Mouse (Mus musculus) stomach, embryonic 16.5 days (tissue): ENCODE data around the gene H2-T23. TPM values are rescaled to one million over a fixed set of nuclear protein-coding genes. Genes with fewer than 3 reads are reported as not detected.
"Not testable (repeated sequence)": the region's sequence is repeated elsewhere in the genome, so short reads cannot be mapped to it uniquely, and the experiment has no call there.

Source experiments
- ATAC-seq: fragments of 200-750 bp; cut with Nextera tagmentation; 2 replicates; pipeline ENCODE4 v1.8.0; 2017; ENCODE audit warnings: moderate number of reproducible peaks, moderate TSS enrichment; ENCODE audit not compliant: insufficient read depth, low FRiP score
- H3K27ac ChIP-seq: fragments of 300-500 bp; sonication (generic); 2 replicates; pipeline ENCODE4 v1.5.1; 2014; ENCODE audit warnings: low read length
- H3K27me3 ChIP-seq: fragments of 300-500 bp; sonication (generic); 2 replicates; pipeline ENCODE4 v1.6.1; 2014; ENCODE audit warnings: low read length, control low read depth, mixed read lengths; ENCODE audit not compliant: control insufficient read depth, insufficient read depth
- H3K36me3 ChIP-seq: fragments of 300-500 bp; sonication (generic); 2 replicates; pipeline ENCODE4 v1.6.1; 2014; ENCODE audit warnings: low read length; ENCODE audit not compliant: control insufficient read depth, insufficient read depth
- H3K4me1 ChIP-seq: fragments of 300-500 bp; sonication (generic); 2 replicates; pipeline ENCODE4 v1.6.1; 2014; ENCODE audit warnings: low read length, control low read depth, mixed read lengths; ENCODE audit not compliant: control insufficient read depth, insufficient read depth
- H3K4me2 ChIP-seq: fragments of 300-500 bp; sonication (generic); 2 replicates; pipeline ENCODE4 v1.6.1; 2014; ENCODE audit warnings: low read depth, low read length, mixed read lengths
- H3K4me3 ChIP-seq: fragments of 300-500 bp; sonication (generic); replicated peaks from 2 replicates; pipeline ENCODE4 v1.5.1; 2014; ENCODE audit warnings: mild to moderate bottlenecking, low read length
- H3K9ac ChIP-seq: fragments of 300-500 bp; sonication (generic); 2 replicates; pipeline ENCODE4 v1.6.1; 2014; ENCODE audit warnings: low read length
- H3K9me3 ChIP-seq: fragments of 300-500 bp; sonication (generic); replicated peaks from 2 replicates; pipeline ENCODE4 v1.6.1; 2016; ENCODE audit warnings: low read length, control low read depth; ENCODE audit not compliant: control insufficient read depth
- WGBS: fragments of 180-500 bp; shearing (Covaris S2); extraction: QIAGEN DNeasy Blood & Tissue Kit; methylation state at CpG from one replicate; pipeline ENCODE4 v1.1.7; 2014; 5-methylcytosine and 5-hydroxymethylcytosine counted together
- polyA plus RNA-seq: library from polyadenylated mRNA; unstranded; fragments of >200 nt; fragmentation: Nextera tagmentation; extraction: Ambion mirVana; gene quantifications from 2 replicates; pipeline ENCODE4 v1.2.1, GENCODE M21; 2015

Gene H2-T23
- polyA plus RNA-seq, 1 experiment from 2014 or later = 16.9 TPM

DNA sequence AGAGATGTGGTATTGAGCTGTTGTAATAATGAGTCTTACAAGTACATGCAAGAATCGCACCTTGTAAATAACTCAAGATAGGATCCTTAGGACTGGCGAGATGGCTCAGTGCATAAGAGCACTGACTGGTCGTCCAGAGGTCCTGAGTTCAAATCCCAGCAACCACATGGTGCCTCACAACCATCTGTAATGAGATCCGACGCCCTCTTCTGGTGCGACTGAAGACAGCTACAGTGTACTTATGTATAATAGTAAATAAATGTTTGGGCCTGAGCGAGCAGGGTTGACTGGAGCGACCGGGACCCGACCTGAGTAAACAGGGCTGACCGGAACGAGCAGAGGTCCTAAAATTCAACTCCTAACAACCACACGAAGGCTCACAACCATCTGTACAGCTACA is 3.5 kb upstream of the H2-T23 start:
- not testable (repeated sequence) for H3K36me3 ChIP-seq, H3K27me3 ChIP-seq, H3K4me2 ChIP-seq, H3K4me1 ChIP-seq, ATAC-seq, H3K27ac ChIP-seq, H3K9ac ChIP-seq, H3K9me3 ChIP-seq, H3K4me3 ChIP-seq
- WGBS = 79% methylated on average over 13 of the region's 13 CpGs

DNA sequence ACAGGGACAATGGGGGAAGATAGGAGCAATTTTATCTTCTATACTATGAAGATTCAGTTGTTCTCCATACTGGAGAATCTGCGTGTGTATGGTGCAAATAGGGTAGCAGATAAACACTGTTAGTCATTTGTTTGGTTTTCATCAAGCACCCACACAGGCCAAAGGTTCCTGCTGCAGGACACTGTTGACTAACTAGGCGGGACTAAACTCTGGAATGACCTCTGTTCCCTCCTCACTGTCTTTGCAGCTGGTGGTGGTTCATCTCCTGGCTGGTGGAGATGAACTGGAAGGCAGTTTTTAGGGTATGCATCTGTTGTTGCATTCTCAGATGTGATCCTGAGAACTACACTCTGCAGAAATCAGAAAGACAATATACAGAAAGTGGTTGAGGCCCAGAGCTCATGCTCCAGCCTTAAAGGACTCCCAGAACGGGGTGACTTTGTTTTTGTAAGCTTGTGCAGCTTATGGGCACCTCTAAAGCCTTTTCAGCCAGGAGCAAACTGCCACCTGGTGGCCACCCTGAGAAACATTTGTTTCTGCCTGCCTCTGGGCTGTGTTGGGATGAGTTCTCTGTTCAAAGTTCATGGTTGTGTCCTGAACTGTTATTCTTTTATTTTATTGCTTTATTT is 2.5 kb upstream of the H2-T23 start:
- H3K27ac ChIP-seq, H3K4me1 ChIP-seq, H3K9ac ChIP-seq, H3K36me3 ChIP-seq, H3K27me3 ChIP-seq, H3K4me3 ChIP-seq, H3K4me2 ChIP-seq, H3K9me3 ChIP-seq, ATAC-seq: not testable (repeated sequence)
- WGBS = 29% methylated on average over 3 of the region's 3 CpGs

DNA sequence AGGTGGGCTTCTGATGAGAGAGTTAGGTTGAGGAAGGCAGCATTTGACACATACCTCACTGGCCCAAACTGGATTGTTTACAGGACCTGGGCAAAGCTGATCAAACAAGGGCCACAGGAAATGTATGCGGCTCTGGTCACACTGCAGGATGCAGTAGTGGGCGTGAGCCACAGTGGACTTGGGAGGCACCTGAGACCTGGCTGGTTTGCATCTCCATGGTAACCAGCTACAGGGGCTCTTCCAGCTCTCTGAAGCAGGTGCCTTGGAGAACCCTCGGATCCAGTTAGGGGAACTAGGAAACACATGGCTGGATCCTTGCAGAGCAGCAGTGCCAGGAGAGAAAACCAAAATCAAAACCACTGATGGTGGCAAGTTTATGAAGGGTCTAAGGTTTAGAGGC is 1.9 kb upstream of the H2-T23 start:
- H3K27me3 ChIP-seq, H3K9ac ChIP-seq, H3K27ac ChIP-seq, H3K4me3 ChIP-seq, H3K36me3 ChIP-seq, ATAC-seq, H3K4me2 ChIP-seq, H3K9me3 ChIP-seq, H3K4me1 ChIP-seq: not testable (repeated sequence)
- WGBS = 45% methylated on average over 3 of the region's 3 CpGs

DNA sequence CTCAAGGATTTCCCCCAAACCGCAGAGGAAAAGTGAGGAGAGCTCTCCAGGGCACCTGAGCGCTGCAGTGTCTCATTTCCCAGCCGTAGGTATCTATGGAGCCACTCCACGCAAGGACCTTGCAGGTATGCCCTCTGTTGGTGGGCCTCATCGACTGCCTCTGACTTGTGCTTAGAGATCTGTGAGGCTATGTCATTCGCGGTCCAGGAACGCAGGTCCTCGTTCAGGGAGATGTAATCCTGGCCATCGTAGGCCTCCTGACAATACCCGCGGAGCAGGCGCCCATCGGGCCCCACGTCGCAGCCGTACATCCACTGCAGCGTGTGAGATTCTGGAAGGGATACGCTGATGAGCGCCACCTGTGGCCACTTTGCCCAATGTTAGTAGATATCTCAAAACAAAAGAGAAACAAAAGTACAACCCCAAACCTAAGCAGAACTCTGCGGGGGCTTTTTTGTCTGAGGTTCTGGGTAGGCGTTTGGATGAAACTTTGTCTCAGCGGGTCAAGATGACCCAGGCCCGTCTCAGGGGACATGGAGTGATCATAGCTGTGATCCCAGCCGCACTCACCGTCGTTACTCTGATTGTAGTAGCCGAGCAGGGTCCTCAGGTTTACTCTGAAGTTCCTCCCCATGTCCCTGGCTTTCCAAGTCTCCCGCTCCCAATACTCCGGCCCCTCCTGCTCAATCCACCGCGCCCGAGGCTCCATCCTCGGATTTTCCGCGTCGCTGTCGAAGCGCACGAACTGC is 898 bp downstream of the H2-T23 start:
- not testable (repeated sequence) for H3K27ac ChIP-seq, H3K9me3 ChIP-seq, H3K27me3 ChIP-seq, H3K4me1 ChIP-seq, H3K36me3 ChIP-seq
- 3% methylated on average over 39 of the region's 40 CpGs for WGBS
- H3K4me2 ChIP-seq = peak overlapping the region; percentile 85
- ATAC-seq = peak; percentile 55; the same call in 1 of the 2 replicates
- peak overlapping the region; percentile 63 for H3K9ac ChIP-seq
- H3K4me3 ChIP-seq = peak overlapping the region; percentile 56

DNA sequence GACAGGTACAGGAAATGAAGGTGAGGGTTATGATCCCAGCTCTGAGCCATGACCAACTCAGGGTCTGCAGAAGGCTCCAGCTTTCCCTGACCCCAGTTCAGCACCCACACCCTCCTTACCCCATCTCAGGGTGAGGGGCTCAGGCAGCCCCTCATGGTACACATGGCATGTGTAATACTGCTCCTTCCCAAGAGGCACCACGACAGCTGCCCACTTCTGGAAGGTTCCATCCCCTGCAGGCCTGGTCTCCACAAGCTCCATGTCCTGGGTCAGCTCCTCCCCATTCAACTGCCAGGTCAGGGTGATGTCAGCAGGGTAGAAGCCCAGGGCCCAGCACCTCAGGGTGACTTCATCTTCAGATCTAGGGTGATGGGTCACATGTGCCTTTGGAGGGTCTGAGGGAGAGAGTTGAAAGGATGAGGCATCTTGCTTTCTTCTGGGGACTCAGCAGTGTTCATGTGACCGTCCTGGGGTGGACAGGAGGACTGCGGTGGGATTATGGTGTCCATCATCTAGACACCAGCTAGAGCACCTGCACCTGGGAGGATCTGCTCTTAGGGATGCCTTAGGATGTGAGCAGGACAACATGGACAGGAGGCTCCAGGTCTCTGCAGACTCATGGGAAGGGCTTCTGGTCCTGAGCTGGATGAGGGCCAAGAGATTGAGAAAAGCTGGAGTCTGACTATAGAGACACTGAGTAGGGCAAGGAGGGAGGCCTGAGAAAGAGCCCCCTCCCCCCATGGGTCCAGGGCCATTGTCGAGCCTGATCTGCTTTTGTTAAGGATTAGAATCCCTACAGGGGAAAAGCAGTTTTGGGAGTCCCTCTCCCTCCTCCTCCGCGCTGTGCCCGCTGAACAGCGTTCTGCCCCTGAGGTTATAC is 1.7 kb downstream of the H2-T23 start:
- 60% methylated on average over 8 of the region's 8 CpGs for WGBS
- not testable (repeated sequence) for ATAC-seq, H3K4me1 ChIP-seq, H3K27me3 ChIP-seq, H3K27ac ChIP-seq, H3K36me3 ChIP-seq, H3K9me3 ChIP-seq
- peak overlapping the region; percentile 56; the same call in 1 of the 2 replicates for H3K4me3 ChIP-seq
- peak overlapping the region; percentile 85 for H3K4me2 ChIP-seq
- peak overlapping the region; percentile 63; the same call in 1 of the 2 replicates for H3K9ac ChIP-seq

DNA sequence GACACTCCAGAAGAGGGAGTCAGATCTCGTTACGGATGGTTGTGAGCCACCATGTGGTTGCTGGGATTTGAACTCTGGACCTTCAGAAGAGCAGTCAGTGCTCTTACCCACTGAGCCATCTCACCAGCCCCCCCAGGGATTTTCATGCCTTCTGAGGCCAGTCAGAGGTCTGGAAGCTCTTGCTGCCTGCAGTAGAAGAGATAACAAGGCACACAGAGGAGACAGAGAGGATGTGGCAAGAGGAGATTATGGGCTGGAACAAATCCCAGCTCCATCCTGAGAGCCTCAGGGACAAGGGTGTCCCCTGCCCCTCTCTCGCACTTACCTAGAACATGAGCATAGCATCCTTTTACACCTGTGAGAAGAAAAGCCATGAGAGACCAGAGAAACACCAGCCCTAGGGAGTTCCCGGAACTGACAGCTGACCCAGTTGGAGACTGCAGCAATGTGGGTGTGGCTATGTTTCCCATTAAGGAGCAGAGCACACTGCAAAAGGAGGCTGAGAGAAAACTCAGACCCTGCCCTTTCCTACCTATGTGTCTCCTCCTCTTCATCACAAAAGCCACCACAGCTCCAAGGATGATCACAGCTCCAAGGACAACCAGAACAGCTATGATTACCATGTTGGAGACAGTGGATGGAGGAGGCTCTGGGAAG is 2.5 kb downstream of the H2-T23 start:
- H3K4me1 ChIP-seq, H3K9ac ChIP-seq, H3K9me3 ChIP-seq, H3K27me3 ChIP-seq, H3K27ac ChIP-seq, ATAC-seq, H3K36me3 ChIP-seq, H3K4me2 ChIP-seq, H3K4me3 ChIP-seq: not testable (repeated sequence)
- 75% methylated on average over 2 of the region's 4 CpGs for WGBS

DNA sequence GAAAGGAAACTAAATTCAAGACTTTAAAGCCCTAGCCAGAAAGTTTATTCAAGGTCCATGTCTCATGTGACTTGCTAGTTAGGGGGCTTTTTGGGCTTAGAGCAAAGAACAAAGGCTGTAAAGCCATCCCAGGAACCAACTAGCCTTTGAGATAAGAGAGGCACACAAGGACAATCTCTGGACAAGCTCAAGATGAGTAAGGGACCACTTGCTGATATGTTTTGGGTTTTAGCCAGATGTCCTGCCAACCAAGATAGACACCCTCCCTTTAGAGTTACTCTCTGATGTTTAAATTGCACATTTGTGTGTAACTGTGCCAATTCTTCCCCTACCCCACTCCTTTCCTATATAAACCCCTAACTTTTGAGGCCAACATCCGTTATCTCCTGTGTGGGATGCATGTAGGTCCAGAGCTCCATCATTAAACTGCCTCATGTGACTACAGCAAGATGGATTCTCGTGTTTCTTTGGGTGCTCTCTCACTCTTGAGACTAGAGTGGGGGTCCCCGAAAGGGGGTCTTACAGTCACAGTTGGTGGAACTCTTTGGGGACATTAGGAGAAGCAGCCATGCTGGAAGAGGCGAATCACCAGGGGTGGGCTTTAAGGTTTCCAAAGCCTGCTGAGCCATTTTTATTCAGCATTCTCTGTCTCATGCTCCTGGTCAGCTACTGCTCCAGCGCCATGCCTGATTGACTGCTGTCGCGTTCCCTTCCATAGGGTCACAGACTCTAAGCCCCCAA is 3.6 kb downstream of the H2-T23 start:
- Histone ChIP-seq H3K27me3 (no peaks in the 10 kb centered on the region), H3K27ac (no peak overlapping the region), H3K9me3 (no peaks in the 10 kb centered on the region), H3K4me2 (no peak overlapping the region), H3K4me1 (peaks cover 6% of the 10 kb centered on the region), H3K9ac (no peak overlapping the region), H3K4me3 (no peak overlapping the region), H3K36me3 (no peaks in the 10 kb centered on the region)
- 86% methylated on average over 7 of the region's 7 CpGs for WGBS
- no peak for ATAC-seq

DNA sequence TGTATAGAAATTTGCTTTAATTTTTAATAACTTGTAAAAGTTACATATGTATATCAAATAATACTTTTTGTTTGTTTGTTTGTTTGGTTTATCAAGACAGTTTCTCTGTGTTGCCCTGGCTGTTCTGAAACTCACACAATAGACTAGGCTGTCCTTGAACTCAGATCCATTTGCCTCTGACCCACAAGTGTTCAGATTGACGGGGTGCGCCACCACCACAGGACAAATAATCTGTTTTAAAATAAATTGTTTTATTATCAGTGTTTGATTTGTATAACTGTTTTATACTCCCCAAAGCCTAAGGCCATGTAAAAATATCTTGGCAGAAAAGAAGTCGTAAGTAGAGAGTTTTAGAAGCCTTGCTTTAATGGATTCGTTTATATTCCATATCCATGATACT is 5.0 kb downstream of the H2-T23 start:
- Histone ChIP-seq H3K4me3 (no peak overlapping the region), H3K9ac (no peak overlapping the region), H3K27ac (no peak overlapping the region), H3K4me1 (peaks cover 11% of the 10 kb centered on the region), H3K36me3 (no peaks in the 10 kb centered on the region), H3K9me3 (no peaks in the 10 kb centered on the region), H3K27me3 (no peaks in the 10 kb centered on the region), H3K4me2 (no peak overlapping the region)
- no peak for ATAC-seq
- whole genome bisulfite sequencing = 83% methylated on average over 4 of the region's 4 CpGs
